Comparison of ENCODE assay signal across 9 mouse cellular contexts in genomic region chr3:79783630-79784361, GRCm38 (mm10). TPM values are rescaled to one million over a fixed set of nuclear protein-coding genes. Genes with fewer than 3 reads are reported as not detected.
DNase-seq lines count a peak whose midpoint lies in the region; ATAC-seq and TF ChIP-seq lines count a peak whose summit lies in the region.
"Had no signal": no experiment of that assay in that cellular context is flagged by ENCODE, and none has a peak within 500 bp of the region (broad histone marks: within the 10 kb centered on the region; RNA-seq: fewer than 3 reads in every experiment).

No protein-coding gene starts in this region.

- H3K9me3 ChIP-seq in hindbrain, embryonic 14.5 days (ENCODE audit: control insufficient read depth, low read length) = no peaks in the 10 kb centered on the region
- H3K9me3 ChIP-seq in midbrain, postnatal 0 days (ENCODE audit: low read length) = no peaks in the 10 kb centered on the region

- no peaks in the 10 kb centered on the region for H3K27me3 ChIP-seq in hindbrain, embryonic 14.5 days (ENCODE audit: control insufficient read depth, insufficient read depth, low read length)
- no peaks in the 10 kb centered on the region for H3K27me3 ChIP-seq in midbrain, postnatal 0 days (ENCODE audit: insufficient read depth, low read length)

- no peak overlapping the region for H3K9ac ChIP-seq in hindbrain, embryonic 14.5 days
- no peak overlapping the region for H3K9ac ChIP-seq in midbrain, postnatal 0 days (replicated peaks; ENCODE audit: low read length, poor library complexity, severe bottlenecking)

- peak; percentile 23 to 41 for DNase-seq in heart, adult 18-20 months
- DNase-seq in heart, postnatal 14 days = no peak
- DNase-seq in embryo, embryonic 10.5 days (ENCODE audit: low spot score) = peak; percentile 52
- no peak for DNase-seq in hindbrain, embryonic 14.5 days (ENCODE audit: low spot score)
- DNase-seq in midbrain, postnatal 0 days (ENCODE audit: low spot score) = no peak
- no peak for DNase-seq in thymus, postnatal 14 days
- DNase-seq in right cerebral cortex, postnatal 10 days (ENCODE audit: low spot score in 2 of 2) = no peak
- no peak for DNase-seq in Muller cell, postnatal 12 days (ENCODE audit: inconsistent ontology term)
- DNase-seq: cerebellum, adult 8-10 months had no signal

- H3K4me1 ChIP-seq in hindbrain, embryonic 14.5 days (replicated peaks; ENCODE audit: control insufficient read depth, insufficient read depth, low read length) = no peaks in the 10 kb centered on the region
- H3K4me1 ChIP-seq in midbrain, postnatal 0 days (ENCODE audit: insufficient read depth, low read length) = no peaks in the 10 kb centered on the region

- no peak overlapping the region for H3K4me3 ChIP-seq in hindbrain, embryonic 14.5 days (replicated peaks; ENCODE audit: low read length)
- no peak overlapping the region for H3K4me3 ChIP-seq in midbrain, postnatal 0 days (ENCODE audit: low read depth, low read length)

- no peak for ATAC-seq in hindbrain, embryonic 14.5 days (ENCODE audit: low FRiP score)
- no peak for ATAC-seq in midbrain, postnatal 0 days (ENCODE audit: low FRiP score)

- H3K27ac ChIP-seq in hindbrain, embryonic 14.5 days = no peak overlapping the region
- no peak overlapping the region for H3K27ac ChIP-seq in midbrain, postnatal 0 days (ENCODE audit: low read depth, low read length)

- no peaks in the 10 kb centered on the region for H3K36me3 ChIP-seq in hindbrain, embryonic 14.5 days (replicated peaks; ENCODE audit: control insufficient read depth, insufficient read depth)
- no peaks in the 10 kb centered on the region for H3K36me3 ChIP-seq in midbrain, postnatal 0 days (ENCODE audit: insufficient read depth, low read length)

- WGBS in hindbrain, embryonic 14.5 days = 66% methylated on average over 10 of the region's 10 CpGs
- 56% methylated on average over 10 of the region's 10 CpGs for WGBS in midbrain, postnatal 0 days

- H3K4me2 ChIP-seq in hindbrain, embryonic 14.5 days (replicated peaks) = 0 out of 2 replicates have a peak overlapping the region, but pooled peaks have one; percentile 24
- H3K4me2 ChIP-seq in midbrain, postnatal 0 days (ENCODE audit: low read depth, low read length, poor library complexity, severe bottlenecking) = peak overlapping the region; percentile 23

- TF ChIP-seq CTCF in midbrain, postnatal 0 days (IDR thresholded peaks at IDR 0.05) = no peak

- intact Hi-C loops in heart, postnatal 14 days (cut with DNase I) = no loop called here

RNA-seq across cellular contexts. Expression of gene Rxfp1, which starts 46.1 kb away (rescaled TPM):
- 1 to 10 TPM; 1.6 to 1.7 TPM for total RNA-seq in heart, adult 18-20 months (2021)
- total RNA-seq in heart, postnatal 14 days (2021) = 1 to 10 TPM; 1.6 to 2.2 TPM
- polyA plus RNA-seq in hindbrain, embryonic 14.5 days (2014; fragmentation: Nextera tagmentation; extraction: Ambion mirVana) = 0.05 and 0.17 TPM in 2 replicates
- 0.49 and 0.90 TPM in 2 replicates for total RNA-seq in midbrain, postnatal 0 days (2014; rRNA removed)
- polyA plus RNA-seq in midbrain, postnatal 0 days (2015; fragmentation: Nextera tagmentation; extraction: Ambion mirVana) = 0.19 and 0.27 TPM in 2 replicates

Comparison
In these comparisons a context has a peak if more than half of its experiments do, and no peak if none do; other contexts are left out.
1. DNase-seq: peak in heart, adult 18-20 months (2 of 2) and embryo, embryonic 10.5 days (single experiment); none in heart, postnatal 14 days (0 of 2), hindbrain, embryonic 14.5 days (single experiment), midbrain, postnatal 0 days (single experiment), thymus, postnatal 14 days (single experiment), right cerebral cortex, postnatal 10 days (0 of 2) and Muller cell, postnatal 12 days (single experiment).